Mouse (Mus musculus) cerebellum, postnatal 14 days (tissue): ENCODE data around the gene Nol4l.

Source experiments
- DNase-seq, 2 experiments: peaks; one replicate each; pipeline ENCODE4 v3.0.0; 2021; ENCODE audit warnings: mixed read lengths in 2 of 2

Gene Nol4l

DNA sequence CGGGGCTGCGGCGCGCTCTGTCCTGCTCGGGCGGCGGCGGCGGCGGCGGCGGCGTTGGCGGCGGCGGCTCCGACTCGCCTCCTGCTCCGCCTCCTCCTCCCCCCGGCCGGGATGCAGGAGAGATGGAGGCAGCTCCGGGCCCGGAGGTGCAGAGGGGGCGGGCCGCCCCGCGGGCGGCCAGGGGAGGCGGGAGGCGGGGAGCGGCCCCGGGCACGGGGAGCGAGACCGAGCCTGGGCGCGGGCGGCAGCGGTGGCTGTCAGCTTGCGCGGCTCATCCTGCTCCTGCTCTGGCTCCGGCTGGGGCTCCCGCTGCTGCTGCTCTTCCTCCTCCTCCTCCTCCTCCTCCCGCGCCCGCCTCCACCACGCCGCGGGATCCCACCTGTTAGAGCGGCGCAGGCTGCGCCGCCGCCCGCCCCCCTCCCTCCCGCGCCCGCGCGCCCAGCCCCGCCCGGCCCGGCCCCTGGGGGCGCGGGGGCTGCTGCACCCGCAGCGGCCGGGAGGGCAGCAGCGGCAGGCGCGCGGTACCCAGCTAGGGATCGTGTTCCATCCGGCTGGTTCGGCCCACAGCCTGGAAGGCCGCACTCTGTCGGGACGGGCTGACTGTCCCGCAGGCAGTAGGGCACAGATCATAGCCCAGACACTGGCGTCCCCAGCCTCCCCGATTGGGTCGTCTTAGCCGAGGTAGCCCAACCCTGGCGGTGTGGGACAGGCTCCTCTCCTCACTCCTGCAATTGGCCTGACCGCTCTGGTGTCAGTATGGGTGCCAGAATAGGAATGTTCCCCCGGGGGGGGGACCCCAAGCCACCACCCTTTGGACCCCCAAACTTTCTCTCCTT lies at the start of gene Nol4l:
Gene Nol4l (minus strand): TSS at position 41 of the 836 bp plus-strand sequence.
- peak; percentile 74 for DNase-seq

DNA sequence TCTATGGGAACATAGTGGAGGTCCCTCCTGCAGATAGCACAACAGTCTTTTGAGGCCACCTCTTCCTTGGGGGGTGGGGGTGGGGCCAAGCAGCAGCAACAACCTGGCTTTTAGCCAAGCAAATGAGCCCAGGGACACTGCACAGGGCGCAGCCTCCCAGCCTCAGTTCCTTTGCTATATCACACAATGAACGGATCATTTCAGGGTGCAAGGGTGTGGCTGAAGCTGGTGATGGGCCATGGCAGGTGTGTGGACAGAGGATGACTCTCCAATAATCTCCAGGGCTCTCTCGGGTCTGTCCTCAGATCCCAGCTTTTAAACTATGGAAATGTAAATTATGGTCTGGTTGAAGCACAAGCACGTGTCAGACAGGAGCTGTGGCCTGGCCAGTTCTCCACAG lies 47.4 kb upstream of the Nol4l start:
- no peak for DNase-seq

DNA sequence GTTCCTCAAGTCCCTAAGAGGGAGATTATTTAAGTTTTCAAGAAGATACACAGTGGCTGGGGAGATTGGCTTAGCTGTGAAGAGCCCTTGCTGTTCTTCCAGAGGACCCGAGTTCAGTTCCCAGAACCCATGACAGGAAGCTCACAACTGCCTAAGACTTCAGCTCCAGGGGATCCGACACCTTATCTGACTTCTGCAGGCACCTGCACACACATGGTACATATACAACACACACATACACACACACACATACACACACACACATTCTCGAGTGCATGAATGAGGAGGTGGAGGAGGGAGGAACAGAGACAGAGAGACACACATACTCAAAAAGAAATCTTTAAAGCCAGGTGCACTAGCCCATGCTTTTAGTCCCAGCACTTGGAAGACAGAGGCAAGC lies 46.4 kb upstream of the Nol4l start:
- no peak for DNase-seq

DNA sequence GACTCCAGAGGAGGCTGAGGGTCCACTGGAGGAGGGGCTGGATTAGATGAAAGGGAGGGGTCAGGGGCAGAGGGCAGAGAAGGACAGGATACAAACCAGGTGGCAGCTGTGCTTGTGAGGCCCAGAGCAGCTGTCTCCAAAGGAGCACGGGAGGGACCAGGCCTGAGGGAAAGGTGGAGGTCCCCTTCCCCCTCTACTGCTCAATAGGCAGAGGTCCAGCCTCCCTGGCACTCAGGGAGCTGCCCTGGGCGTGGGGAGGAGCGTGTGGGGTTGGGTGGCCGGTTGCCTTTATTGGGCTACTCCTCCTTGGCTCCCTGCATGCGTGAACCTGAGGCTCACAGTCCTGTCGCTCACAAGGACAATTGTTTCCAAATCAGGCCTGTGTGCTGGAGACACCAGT lies 45.8 kb upstream of the Nol4l start:
- no peak for DNase-seq

DNA sequence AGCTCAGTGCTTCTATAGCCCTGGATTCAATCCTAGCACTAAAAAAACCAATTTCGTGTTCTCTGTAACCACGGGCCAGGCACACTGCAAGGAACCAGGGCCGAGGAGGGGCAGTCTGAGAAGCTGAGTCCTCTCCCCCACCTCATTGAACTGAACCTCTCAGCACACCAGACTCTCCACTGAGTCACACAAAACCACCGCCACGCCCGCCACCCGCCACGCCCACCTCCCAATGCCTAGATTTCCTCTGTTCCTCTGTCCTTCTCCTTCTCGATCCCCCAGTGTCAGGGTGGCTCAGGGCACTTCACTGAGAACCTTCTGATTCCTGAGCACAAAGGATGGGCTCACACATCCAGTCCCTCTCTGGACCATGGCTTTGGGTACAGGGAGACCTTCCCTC lies 43.3 kb upstream of the Nol4l start:
- DNase-seq = no peak

DNA sequence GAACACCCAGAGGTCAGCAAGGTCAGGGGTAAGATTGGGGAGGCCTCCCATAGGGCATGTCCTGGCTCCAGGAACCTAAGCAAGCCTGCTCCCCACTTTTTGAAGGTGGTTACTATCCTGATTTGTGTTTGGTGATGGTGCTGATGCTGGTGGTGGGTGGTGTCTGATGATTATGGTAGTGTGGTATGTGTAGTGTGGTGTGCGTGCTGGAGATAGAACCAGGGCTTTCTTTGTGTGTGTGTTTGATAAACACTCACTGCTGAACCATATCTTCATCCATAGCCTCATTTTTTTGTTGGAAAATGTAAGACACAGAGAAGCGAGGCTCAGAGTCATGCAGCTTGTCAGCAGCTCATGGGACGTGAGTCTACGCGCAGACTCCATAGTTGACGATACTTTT lies 38.8 kb upstream of the Nol4l start:
- no peak for DNase-seq

DNA sequence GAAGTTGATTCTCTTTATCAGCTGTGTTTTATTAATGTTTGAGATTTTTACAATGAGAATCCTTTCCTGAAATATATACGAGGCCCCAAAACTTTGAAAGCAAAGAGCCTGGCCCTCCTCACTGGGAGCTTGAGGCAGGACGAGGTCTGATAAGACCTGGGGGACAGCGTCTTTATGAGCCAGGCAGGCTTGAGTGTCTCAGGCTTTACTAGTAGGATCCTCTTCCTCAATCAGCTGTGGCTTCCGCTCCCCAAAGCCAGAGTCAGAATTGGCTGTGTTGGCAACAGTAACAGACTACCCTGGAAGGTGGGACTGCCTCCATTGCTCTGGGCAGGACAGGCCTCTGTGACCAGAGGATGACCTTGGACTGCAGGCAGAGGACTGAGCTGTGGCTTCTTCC lies 38.2 kb upstream of the Nol4l start:
- no peak for DNase-seq

DNA sequence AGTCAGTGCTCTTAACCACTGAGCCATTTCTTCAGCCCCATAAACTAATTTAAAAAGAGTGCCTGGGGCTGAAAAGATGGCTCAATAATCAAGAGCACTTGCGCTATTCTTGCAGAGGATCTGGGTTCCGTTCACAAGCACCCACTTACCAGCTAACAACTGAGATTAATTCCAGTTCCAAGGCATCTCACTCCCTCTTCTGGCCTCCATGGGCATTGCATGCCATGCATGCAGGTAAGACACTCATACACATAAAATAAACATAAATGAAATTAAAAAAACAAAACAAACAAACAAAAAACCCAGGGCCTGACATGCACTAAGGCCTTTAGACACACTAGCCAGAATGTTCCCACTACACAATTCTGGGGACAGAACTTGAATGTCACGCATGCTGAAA lies 34.6 kb upstream of the Nol4l start:
- no peak for DNase-seq

DNA sequence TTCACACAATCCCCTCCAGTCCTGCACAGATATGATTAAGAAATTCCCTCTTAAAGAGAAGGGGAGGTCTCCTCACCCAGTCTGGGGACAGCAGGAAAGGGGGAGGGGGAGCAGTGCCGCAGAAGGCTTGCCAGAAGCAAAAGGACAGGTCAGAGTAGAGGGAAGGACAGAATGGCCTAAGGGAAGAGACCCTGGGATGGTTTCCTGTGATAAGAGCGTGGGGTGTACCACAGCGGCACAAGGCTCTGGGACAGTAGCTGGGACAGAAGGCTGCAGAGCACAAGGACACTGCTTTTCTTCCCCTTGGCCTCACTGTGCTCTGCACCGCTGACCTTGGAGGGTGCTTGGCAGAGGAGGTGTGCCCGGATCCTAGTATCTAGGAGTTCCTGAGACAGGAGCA lies 31.8 kb upstream of the Nol4l start:
- DNase-seq = no peak

DNA sequence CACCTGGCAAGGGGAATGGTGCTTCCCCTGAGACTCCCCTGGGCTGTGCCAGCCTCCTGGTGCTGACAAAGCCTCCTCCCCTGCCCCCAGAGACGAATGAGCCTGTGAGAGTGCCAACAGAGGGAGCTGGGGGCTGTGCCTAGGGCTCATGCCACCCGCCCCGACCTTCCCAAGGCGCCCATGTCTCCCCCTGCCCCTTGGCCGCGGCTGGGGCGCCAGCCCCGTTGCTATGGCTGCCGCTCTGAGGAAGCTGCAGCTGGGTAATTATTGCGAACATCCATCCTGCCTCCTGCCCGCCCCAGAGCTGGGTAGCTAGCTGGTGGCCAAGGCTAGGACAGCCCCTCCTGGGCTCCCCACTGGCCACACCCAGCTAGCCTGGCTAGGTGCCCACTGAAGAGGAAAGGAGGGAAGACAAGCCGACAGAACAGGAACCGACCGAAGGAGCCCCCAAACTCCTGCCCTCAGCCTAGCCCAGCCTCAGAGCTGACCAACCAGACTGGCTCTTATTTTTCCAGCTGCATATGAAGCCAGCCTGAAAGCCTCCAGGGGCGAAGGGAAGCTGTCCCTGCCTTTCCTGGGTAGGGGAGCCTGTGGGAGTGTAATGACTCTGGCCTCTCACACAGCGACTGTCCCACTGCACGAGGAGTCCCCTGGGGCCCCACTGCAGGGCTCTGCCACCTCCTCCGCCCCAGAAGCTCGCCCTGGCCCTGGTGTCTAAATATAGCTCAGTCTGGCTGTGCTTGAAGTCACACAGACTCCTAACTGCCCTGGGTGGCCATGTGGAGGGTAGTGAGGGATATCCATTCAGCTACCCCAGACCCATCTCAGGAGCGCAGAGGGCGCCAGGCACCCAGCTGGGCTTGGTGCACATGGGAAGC lies 31.1 kb upstream of the Nol4l start:
- peak; percentile 52 to 67 for DNase-seq

DNA sequence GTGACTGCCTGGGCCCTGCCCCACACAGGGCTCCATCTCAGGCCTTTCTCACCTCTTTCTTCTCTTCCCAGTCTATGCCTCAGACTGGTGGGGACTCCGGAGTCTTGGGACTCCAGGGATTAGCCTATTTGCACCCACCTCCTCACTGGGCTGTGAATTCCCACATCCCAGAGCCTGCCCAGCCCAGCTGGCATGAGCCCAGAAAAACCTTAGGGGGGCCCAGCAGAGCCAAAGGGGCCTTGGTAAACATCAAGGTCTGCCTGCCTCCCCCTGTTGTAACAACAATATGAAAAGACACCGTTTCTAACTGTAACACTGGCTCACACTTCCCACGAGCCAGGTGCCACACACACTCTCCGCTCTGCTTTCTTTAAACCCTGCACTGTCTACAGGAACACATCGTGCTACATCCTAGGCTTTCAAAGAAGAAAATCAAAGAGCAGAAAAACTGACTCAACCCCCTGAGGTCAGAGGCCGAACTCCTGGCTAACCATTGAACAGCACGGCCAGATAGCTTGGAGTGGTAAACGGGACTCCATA lies 29.9 kb upstream of the Nol4l start:
- peak; percentile 65 to 75 for DNase-seq

DNA sequence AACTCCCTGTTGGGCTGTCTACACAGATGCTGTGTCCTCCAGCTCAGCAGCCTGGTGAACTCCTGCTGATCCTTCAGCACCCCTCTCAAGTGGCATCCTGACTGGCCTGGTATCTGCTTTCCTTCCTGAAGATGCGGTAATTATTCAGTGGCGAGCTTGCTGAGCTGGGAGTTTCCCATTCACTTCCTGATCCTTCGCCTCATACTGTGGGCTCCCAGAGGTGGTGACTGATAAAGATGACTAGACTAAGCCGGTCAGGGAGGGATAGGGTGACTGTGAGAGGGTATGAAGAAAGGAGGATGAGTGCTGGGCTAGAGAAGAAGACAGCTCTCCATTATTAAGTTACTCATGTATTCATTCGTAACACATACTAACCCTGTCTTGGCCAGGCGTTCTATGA lies 28.7 kb upstream of the Nol4l start:
- no peak for DNase-seq

DNA sequence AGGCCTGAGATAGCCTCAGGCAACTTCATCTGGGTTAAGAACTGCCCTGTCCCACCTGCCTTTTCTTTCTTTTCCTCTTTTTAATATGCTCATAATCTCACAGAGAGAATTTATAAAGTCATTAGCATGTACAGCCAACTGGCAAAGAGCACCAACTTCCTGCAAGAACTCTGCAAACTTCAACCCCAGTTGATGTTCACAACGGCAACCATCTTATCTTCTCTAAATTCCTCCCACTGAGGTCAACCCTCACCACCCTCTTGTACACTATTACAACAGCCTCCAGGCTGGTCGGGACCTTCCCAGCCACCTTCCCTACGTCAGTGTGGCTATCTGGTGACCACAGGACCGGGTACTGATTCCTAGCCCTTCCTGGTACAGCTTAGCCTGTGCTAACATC lies 27.5 kb upstream of the Nol4l start:
- no peak for DNase-seq

DNA sequence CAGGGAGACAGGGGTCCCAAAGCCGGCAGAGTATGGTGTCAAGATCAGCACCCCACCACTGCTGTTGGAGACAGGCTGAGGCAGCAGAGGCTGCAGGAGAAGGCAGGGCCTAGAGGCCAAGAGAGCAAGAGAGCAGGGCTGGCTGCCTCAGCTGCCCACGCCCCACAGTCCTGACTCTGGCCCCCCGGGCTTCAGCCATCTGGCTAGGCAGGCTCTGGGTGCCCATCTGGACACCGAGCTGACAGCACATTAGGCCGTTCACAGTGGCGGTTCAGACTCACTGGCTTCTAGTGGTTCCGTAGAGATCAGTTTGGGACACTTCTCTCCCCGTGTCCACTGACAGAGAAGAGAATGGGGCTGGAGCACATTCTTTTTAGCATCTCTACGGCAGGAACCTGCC lies 26.4 kb upstream of the Nol4l start:
- DNase-seq = peak; percentile 51 to 55

DNA sequence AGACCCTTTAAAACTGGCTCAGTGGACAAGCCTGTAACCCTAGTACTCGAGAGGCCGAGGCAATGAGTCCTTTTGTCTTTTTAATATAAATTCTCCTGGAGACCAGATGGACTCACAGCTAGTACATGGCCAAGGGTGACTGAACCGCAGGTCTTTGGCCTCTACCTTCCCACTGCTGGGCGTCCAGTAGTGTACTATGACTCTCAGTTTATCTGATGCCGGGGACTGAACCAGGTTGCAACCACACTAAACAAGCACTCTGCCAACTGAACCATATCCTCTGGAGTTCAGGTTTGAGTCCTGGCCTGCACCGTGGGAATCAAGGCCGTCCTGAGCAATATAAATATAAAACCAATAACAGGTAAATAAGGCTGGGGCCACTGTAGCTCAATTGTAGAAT lies 24.8 kb upstream of the Nol4l start:
- peak in 1 of 2 experiments; percentile 52 for DNase-seq

DNA sequence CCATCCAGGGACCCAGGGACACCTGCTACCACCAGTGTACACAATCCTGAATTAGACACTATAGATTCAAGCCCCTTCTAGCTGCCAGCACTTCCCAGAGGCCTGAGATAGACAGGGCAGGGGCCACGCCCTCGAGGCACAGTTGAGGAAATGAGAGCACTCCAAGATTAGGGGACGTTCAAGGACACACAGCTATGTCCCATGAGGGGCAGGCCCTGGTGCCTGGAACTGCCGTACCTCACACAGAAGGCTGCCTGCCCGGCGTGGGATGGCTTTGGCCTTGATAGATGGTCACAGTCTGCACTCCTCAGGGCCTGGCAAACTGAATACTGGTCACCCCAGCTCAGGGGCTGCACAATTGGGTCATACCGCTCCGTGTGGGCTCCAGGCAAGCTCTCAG lies 19.7 kb upstream of the Nol4l start:
- peak in 1 of 2 experiments; percentile 42 for DNase-seq

DNA sequence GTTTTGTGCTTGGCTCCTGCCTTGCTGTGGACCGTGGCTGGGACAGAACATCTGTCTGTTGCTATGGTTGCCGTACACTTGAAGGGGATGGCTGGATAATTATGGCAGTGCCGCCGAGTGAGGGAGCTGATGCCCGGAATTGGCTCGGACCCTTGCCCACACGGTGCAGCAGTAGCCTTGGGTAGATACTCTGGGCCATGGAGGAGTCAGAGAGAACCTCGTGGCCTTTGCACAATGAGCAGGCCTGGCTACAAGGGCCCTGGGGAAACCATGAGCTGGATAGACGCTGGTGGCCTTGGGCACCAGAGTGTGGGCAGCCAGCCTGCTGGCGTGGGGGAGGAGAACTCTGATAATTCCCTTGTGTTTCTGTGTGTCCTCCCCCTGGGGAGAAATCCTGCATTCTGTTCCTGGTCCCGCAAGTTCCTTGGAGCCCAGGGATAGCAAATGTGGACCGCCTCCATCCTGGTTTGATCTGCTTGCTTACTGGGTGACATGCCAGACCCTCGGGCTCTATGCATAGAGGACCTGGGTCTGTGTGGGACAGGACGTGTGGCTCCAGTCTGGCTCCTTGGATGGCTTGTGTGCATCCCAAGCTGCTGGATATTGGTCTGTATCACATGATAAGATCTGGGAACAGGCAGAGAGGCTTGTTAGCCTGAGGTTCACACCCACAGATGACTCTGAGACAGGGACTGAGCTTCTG lies 18.6 kb upstream of the Nol4l start:
- DNase-seq = peak in 1 of 2 experiments; percentile 46

DNA sequence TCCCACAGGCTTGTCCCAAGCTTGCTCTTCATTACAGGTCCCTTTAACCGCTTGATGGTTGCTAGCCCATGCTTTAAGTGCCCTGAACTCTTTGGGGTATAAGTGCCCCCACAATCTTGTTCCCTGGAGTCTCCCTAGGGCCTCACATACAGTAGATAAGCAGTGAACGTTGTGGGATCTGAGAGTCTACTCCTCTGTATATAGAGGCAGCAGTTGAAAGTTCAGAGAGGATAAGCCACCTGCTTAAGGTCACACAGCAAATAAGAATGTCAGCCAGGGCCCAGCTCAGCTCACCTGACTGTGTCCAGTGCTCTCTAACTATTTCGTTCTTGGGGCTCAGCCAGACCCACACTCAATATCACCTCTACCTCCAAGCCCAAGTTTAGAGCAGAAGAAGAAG lies 17.9 kb upstream of the Nol4l start:
- DNase-seq = no peak

DNA sequence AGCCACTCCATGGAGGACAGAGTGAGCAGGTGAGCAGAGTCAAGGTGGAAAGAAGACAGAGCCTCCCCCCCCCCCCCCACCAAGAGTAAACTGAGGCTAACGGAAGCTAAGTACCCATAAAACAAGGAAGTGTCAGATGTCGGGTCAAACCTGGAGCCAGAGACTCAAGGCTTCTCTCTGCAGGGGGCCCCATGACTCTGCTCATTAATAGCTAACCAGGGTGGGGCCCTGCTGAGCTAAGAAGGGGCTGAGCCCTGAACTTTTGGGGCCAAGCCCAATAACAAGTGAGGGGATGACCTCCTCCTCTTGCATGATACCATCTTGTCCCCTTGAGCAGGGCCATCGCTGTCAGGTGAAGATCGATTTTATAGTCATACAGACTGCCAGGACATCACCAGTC lies 17.2 kb upstream of the Nol4l start:
- DNase-seq = no peak

DNA sequence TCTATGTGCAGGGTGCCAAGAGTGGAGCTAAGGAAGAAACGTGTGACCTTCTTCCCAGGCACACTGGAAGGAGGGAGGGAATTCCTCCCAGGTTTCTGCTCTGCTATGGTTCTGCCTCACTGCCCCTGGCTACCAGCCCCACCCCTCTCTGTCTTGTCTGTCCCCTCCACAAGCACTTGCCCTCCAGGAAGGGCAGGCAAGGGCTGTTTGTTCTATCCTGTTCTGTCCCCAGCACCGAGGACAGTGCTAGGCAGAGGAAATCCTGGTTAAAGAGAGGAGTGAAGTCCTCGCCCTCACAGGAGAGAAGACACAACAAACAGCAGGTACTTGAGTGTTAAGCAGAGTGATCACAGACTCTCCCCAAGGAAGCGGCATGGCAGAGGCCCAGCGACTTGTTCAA lies 16.7 kb upstream of the Nol4l start:
- peak in 1 of 2 experiments; percentile 31 for DNase-seq

DNA sequence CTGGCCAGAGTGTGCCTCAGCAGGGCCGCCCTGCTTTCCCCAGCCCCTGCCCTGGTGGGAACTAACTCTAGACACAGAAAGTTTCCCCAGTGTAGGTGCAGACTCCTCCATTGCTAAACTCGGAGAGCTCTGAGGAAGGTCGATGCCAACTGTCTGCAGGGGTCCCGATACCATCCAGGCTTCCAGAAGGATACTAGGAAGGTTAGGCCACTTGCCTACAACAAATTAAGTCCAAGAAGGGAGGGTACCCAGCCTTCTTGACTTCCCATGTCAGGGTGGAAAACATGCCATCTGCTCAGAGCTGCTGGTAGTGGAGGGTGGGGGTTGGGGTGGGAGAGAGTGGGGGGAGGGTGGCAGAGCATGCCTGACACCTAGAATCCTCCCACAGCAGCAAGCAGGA lies 15.0 kb upstream of the Nol4l start:
- peak; percentile 80 for DNase-seq

DNA sequence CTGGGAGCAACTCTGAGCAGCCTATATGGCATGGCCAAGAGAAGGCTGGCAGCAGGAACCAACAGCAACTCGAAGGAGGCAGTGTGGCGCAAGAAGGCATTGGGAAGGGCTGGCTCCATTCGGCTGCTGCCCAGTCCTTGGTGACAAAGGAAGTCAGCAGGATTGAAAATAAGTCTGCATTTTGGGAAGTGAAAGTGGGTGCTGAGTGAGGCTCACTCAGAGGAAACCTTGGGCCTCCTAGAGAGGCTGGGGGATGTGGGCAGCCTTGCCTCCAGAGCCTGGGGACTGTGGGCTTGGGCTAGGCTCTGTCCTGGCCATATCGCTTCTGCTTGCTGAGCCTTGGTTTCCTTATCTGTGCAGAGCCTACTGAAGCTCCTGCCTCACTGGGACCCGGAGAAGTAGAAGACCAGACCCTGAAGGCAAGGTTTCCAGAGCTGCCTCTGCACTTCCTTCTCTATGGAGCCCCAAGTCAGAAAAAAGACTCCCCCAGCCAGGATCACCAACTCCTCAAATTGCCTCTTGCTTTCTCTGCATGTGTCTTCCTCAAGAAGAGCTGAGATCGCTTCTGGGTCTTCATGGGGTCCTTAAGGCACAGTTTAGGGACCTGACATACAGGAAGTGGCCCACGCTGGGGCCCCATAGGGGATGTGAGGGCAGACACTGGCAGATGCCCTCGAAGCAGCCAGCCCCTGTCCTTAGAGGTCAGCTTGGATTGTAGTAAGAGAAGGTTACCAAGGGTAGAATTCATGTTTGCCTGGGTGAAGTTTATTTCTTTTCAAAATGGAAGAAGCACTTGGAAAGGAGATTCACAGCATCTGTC lies 14.3 kb upstream of the Nol4l start:
- no peak for DNase-seq
